Mouse (Mus musculus) left cerebral cortex, adult 9 months (tissue): ENCODE data around the gene Lrrc32.

Source experiments
- DNase-seq, 2 experiments: peaks; one replicate each; pipeline ENCODE4 v3.0.0; 2022; ENCODE audit warnings: low spot score in 2 of 2

Lrrc32 gene

GRCm38 (mm10) chr7:98488398-98489130 lies 519 bp upstream of the Lrrc32 start:
- no peak for DNase-seq

GRCm38 (mm10) chr7:98489623-98490084 lies 571 bp downstream of the Lrrc32 start:
- peak in 1 of 2 experiments; percentile 46 for DNase-seq

GRCm38 (mm10) chr7:98490328-98490727 lies 1.2 kb downstream of the Lrrc32 start:
- DNase-seq: no peak

- DNase-seq: no peak
Observed at GRCm38 (mm10) chr7:98490911-98491310, 1.8 kb downstream of the Lrrc32 start.

GRCm38 (mm10) chr7:98491451-98492200 lies 2.5 kb downstream of the Lrrc32 start:
- no peak for DNase-seq

DNA sequence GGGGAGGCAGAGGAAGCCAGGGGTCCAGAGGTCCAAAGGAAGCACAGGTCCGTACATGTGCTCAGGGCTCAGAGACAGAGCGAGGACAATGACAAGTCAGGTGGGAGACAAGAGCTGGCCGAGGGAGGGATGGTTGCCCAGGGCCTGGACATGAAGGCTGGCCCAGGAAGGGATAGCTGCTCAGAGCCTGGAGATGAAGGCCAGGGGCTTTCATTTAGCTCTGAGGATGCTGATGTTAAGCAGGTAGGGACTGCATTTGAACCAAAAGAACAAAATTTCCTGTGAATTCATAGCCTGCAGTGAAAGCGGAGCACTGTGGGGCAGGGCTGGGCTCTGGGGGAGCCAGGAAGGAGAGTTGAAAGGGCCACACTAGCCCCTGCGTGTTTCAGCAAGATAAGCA lies 3.2 kb downstream of the Lrrc32 start:
- no peak for DNase-seq

- DNase-seq: no peak
Observed at GRCm38 (mm10) chr7:98493307-98493706, 4.2 kb downstream of the Lrrc32 start.

- no peak for DNase-seq
Observed at GRCm38 (mm10) chr7:98493901-98494480, 4.9 kb downstream of the Lrrc32 start.

DNA sequence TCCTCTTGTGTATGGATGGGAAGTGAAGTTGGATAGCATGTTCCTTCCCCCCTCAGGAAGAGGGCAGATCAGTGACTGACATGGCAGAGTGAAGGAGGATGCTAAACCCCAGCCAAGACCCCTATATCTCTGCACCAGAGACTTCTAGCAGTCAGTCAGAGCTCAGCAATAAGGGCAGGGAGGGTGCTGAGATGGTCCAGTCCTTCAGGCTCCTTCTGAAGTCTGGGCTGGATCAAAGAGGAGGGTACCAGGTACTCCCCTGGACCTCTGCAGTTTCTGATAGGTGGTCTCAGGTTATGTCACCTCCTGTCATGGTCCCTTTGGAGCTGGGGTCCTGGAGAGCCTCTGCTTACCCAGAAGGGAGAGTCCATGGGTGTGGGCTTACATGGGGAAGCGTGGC lies 6.5 kb downstream of the Lrrc32 start:
- DNase-seq: no peak

DNA sequence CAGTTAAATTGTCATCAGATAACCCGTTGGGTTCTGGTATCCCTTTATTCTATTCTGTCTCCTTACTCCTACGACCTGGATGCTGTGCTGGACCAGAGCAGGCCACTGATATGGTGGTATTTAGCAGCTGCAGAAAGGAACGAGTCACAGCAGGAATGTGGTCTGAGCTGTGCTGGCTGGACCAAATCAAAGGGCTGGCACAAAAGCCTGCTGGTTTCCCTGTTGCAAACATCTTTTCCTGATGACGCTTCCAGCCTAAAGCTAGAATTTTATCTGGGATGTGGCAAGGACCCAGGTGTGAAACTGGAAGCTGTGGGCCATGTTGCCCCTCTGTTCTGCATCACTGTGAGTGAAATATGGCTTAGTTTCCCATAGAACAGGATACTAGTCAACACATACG lies 8.4 kb downstream of the Lrrc32 start:
- no peak for DNase-seq

DNA sequence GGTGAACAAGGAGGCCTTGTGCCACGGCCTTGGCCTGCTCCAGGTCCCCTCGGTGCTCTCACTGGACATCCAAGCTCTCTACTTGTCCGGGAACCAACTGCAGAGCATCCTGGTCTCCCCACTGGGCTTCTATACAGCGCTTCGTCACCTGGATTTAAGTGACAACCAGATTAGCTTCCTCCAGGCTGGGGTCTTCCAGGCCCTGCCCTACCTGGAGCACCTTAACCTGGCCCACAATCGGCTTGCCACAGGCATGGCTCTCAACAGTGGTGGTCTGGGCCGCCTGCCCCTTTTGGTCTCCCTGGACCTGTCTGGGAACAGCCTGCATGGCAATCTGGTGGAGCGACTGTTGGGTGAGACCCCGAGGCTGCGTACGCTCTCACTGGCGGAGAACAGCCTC lies 9.0 kb downstream of the Lrrc32 start:
- no peak for DNase-seq

GRCm38 (mm10) chr7:98498656-98499560 lies 9.8 kb downstream of the Lrrc32 start:
- no peak for DNase-seq

DNA sequence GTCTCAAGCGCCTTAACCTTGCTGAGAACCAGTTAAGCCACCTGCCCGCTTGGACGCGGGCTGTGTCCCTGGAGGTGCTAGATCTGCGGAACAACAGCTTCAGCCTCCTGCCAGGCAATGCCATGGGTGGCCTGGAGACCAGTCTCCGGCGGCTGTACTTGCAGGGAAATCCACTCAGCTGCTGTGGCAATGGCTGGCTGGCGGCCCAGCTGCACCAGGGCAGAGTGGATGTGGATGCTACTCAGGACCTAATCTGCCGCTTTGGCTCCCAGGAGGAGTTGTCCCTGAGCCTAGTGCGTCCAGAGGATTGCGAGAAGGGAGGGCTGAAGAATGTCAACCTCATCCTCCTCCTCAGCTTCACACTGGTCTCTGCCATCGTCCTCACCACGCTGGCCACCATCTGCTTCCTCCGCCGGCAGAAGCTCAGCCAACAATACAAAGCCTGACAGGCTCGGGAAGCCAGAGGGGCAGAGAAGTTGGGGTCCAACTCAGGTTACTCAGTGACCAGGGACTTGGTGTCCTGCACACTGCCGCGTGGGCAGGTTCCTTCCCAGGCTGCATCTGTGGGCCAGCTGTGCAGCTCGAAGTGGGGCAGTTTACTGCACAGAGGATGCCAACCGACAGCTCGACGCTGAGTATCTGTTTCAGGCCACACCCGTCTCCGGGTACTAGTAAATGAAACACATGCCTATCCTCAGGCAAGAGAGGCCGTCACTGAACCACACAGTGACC lies 10.6 kb downstream of the Lrrc32 start:
- DNase-seq: no peak

- no peak for DNase-seq
Observed at GRCm38 (mm10) chr7:98500470-98500869, 11.4 kb downstream of the Lrrc32 start.

GRCm38 (mm10) chr7:98501078-98501477 lies 12.0 kb downstream of the Lrrc32 start:
- no peak for DNase-seq

GRCm38 (mm10) chr7:98502921-98503320 lies 13.8 kb downstream of the Lrrc32 start:
- no peak for DNase-seq

DNA sequence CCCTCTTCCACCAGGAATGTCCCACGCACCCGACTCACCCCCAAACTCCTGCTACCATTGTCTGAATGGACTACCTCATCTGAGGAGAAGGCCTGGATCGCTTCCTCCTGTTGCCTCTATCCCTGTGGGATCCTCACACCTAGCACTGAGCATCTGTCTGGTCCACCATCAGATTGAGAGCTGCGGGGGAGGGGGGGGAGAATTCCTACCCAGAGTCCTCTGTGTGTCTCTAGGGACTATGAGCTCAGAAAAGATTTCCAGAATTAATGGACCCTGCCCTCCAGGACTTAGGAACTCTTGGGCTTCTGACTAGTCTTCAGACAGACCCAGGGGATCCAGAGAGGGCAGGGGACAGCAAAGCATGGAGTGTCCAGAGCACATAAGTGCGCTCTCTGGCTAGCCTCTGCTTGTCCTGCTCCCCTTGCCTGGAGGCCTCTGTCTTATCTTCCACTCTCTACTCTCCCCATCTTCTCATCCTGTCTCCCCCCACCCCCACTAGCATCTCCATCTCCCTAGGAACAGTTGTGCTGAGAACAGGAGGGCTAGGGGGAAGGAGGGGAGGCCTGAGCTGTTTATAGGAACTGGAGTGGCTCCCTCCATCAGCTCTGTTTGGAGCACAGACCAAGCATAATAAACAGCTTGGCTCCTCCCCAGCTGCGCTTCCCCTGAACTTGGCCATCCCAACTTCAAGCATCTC lies 15.0 kb downstream of the Lrrc32 start:
- DNase-seq: no peak

GRCm38 (mm10) chr7:98504726-98505314 lies 15.7 kb downstream of the Lrrc32 start:
- DNase-seq: no peak

GRCm38 (mm10) chr7:98505664-98506063 lies 16.6 kb downstream of the Lrrc32 start:
- DNase-seq: no peak
